Mouse (Mus musculus) cerebellum, adult 2 months (tissue): ENCODE data around the gene Lzts2. TPM values are rescaled to one million over a fixed set of nuclear protein-coding genes. Genes with fewer than 3 reads are reported as not detected.

Experiments
- DNase-seq, 2 experiments: peaks; one replicate each; pipeline ENCODE4 v3.0.0; 2021
- H3K27ac ChIP-seq: fragments of 200-500 bp; 2 replicates; pipeline ENCODE4 v1.5.1; 2012; ENCODE audit warnings: low read length, control low read depth, inconsistent platforms; ENCODE audit not compliant: insufficient read depth
- H3K27me3 ChIP-seq: fragments of 200-500 bp; 2 replicates; pipeline ENCODE4 v1.6.1; 2012; ENCODE audit warnings: inconsistent platforms, mild to moderate bottlenecking, low read length, moderate library complexity; ENCODE audit not compliant: control insufficient read depth, insufficient read depth
- H3K4me1 ChIP-seq: fragments of 200-500 bp; 2 replicates; pipeline ENCODE4 v1.6.1; 2011; ENCODE audit warnings: low read length; ENCODE audit not compliant: control insufficient read depth, insufficient read depth
- H3K4me3 ChIP-seq: fragments of 200-500 bp; replicated peaks from 2 replicates; pipeline ENCODE3; 2011; ENCODE audit warnings: mild to moderate bottlenecking, low read depth, low read length, control low read depth; ENCODE audit not compliant: insufficient read depth
- CTCF ChIP-seq: fragments of 200-500 bp; IDR thresholded peaks from 2 replicates; pipeline ENCODE4 v1.5.1; 2011; ENCODE audit warnings: low read depth, mild to moderate bottlenecking, control low read depth, low read length, moderate library complexity, borderline replicate concordance; ENCODE audit not compliant: insufficient read depth
- POLR2A ChIP-seq: fragments of 200-500 bp; IDR thresholded peaks from 2 replicates; pipeline ENCODE4 v1.6.1; 2011; ENCODE audit warnings: low read length, control low read depth, borderline replicate concordance; ENCODE audit not compliant: insufficient read depth
- WGBS: fragments of 180-500 bp; shearing (Covaris S2); methylation state at CpG from one replicate; pipeline ENCODE4 v1.1.7; 2018; 5-methylcytosine and 5-hydroxymethylcytosine counted together
- polyA plus RNA-seq: library from polyadenylated mRNA; depleted of rRNA; stranded (reverse); fragments of >200 nt; gene quantifications from 2 replicates; pipeline ENCODE4 v1.2.3, GENCODE M21; 2012

Lzts2 gene
- polyA plus RNA-seq, 1 experiment, result 56.3 TPM

GRCm38 (mm10) chr19:45054892-45055690 is 40.9 kb downstream of the Lzts2 start:
- TF ChIP-seq CTCF, result no peak
- no peak for TF ChIP-seq POLR2A
- WGBS, result 87% methylated on average over 6 of the region's 6 CpGs

GRCm38 (mm10) chr19:45056364-45056763 is 42.1 kb downstream of the Lzts2 start:
- Histone ChIP-seq H3K4me3 (no peak overlapping the region), H3K27ac (no peak overlapping the region), H3K27me3 (no peaks in the 10 kb centered on the region), H3K4me1 (peaks cover 6% of the 10 kb centered on the region; the same call in 1 of the 2 replicates)
- TF ChIP-seq CTCF (peak; percentile 45; the same call in 1 of the 2 replicates), POLR2A (no peak)
- DNase-seq, result no peak
- WGBS, result 21% methylated on average over 4 of the region's 4 CpGs

More at GRCm38 (mm10) chr19:45054892-45055690, 40.9 kb downstream of the Lzts2 start:
- DNase-seq, result no peak
- Histone ChIP-seq H3K4me1 (peaks cover 6% of the 10 kb centered on the region; the same call in 1 of the 2 replicates), H3K27me3 (no peaks in the 10 kb centered on the region), H3K4me3 (no peak overlapping the region), H3K27ac (no peak overlapping the region)

- WGBS, result 59% methylated on average over 7 of the region's 7 CpGs
- TF ChIP-seq CTCF (no peak), POLR2A (0 out of 2 replicates have a peak, but pooled peaks have one; percentile 2)
- DNase-seq, result no peak
- H3K4me3 ChIP-seq, result no peak overlapping the region
- H3K4me1 ChIP-seq, result peaks cover 6% of the 10 kb centered on the region; the same call in 1 of the 2 replicates
- no peaks in the 10 kb centered on the region for H3K27me3 ChIP-seq
- H3K27ac ChIP-seq, result no peak overlapping the region
These were observed 42.9 kb downstream of the Lzts2 start for GRCm38 (mm10) chr19:45056908-45057698.

- H3K27ac ChIP-seq, result peak overlapping the region; percentile 92
- DNase-seq, result no peak
- TF ChIP-seq POLR2A, result no peak
- TF ChIP-seq CTCF, result no peak
- WGBS, result 31% methylated on average over 7 of the region's 7 CpGs
- H3K27me3 ChIP-seq, result no peaks in the 10 kb centered on the region
- peak overlapping the region; percentile 82 for H3K4me3 ChIP-seq
- H3K4me1 ChIP-seq, result peaks cover 6% of the 10 kb centered on the region; the same call in 1 of the 2 replicates
These were observed 43.5 kb downstream of the Lzts2 start for GRCm38 (mm10) chr19:45057724-45058112.

- peak; percentile 93 for DNase-seq
- TF ChIP-seq POLR2A (peak; percentile 61; the same call in 1 of the 2 replicates), CTCF (no peak)
- Histone ChIP-seq H3K27me3 (no peaks in the 10 kb centered on the region), H3K4me3 (peak overlapping the region; percentile 82), H3K27ac (peak overlapping the region; percentile 96), H3K4me1 (peaks cover 6% of the 10 kb centered on the region; the same call in 1 of the 2 replicates)
- under 1% methylated on average over 34 of the region's 34 CpGs for WGBS
These were observed 44.1 kb downstream of the Lzts2 start for GRCm38 (mm10) chr19:45058113-45058839.

GRCm38 (mm10) chr19:45058841-45059240 is 44.6 kb downstream of the Lzts2 start:
- no peak for DNase-seq
- peak overlapping the region; percentile 96 for H3K27ac ChIP-seq
- no peaks in the 10 kb centered on the region for H3K27me3 ChIP-seq
- H3K4me1 ChIP-seq, result peaks cover 6% of the 10 kb centered on the region; the same call in 1 of the 2 replicates
- under 1% methylated on average over 14 of the region's 14 CpGs for WGBS
- no peak for TF ChIP-seq CTCF
- TF ChIP-seq POLR2A, result no peak
- peak overlapping the region; percentile 82 for H3K4me3 ChIP-seq
